Mouse (Mus musculus) spleen, adult 18-20 months (tissue): Measurements from ENCODE around the gene Gm7358.
"Not testable (repeated sequence)": the region's sequence is repeated elsewhere in the genome, so short reads cannot be mapped to it uniquely, and the experiment has no call there.

Experiments used
- DNase-seq, 2 experiments: peaks; one replicate each; pipeline ENCODE4 v3.0.0; 2022; ENCODE audit warnings: mixed read lengths in 2 of 2

Gm7358 gene

DNA sequence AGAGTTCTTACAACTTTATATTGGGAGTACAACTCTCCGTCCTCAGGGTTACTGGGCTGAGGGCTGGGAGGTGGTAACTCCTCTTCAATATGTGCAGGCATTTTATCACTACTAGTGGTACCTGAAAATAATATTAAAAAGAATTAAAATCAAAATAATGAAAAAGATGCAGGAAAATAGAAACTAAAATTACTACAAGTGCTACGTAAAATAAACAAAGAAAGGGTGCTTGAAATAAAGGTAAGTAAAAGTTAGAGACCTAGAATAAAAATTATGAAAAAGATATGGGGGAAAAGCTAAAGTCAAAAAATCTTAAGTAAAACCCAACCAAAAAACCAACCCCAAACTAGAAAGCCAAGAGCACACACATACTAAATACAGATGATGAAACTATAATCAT is at the start of gene Gm7358:
Gm7358 (minus strand) TSS at position 101 of the 400 bp plus-strand sequence.
- not testable (repeated sequence) for DNase-seq

DNA sequence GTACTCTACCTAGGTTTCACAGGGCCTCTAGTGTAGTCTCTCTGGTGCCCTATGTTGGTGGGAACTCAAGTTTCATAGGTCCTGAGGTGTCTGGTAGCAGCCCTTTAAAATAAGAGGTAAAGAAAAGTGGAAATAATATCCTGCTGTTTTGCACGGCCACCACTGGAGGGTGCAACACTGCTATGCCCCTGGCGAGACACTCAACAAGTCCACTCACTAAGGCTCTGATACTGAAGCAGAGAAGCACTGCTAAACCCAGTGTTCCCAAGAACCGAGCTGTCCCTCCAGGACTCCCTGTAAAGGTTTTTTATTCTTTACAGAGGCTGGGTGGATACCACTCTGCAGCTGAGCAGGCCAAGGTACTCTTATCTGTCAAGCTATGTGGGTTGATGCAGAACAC is 43.7 kb upstream of the Gm7358 start:
- DNase-seq: not testable (repeated sequence)

DNA sequence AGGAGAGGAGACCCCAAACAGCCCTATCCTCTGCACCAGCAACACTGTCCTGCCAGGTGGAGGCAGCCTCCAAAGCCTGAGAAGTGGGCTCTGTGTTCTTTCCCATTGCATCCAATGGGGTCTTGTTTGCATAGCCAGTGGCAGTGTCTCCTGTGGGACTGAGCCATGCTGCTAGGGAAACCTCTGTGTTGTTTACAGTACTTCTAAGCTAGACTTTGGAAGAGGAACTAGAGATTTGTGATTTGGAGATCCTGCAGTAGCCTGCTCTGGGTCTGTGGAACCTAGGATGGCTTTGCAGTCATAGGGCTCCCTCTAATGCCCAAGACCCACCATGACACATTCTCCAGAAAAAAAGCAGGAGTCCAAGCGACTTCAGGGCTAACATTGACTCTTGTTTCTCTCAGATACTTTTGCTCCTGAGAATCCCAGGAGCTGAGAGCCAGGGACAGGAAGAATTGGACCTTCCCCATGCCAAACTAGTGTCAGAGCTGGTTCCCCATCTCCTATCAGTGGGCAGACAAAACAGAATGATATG is 42.2 kb upstream of the Gm7358 start:
- not testable (repeated sequence) for DNase-seq

DNA sequence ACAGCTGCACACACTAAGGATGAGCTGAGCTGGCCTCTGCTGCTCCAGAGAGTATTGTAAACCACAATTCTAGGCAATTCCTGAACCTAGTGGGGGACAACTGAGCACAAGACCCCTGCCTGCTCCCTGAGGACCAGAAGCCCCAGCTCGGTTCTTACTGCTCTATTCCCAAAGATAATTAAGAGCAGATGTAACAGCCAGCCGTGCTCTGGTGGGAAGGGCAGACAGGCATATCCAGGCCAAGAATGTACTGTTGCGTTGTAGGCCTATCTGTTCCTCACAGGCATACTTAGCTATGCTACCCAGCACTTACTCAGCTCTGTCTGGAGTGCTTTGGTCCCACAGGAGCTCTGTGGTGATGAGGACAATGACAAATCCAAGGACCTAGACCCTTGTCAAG is 40.6 kb upstream of the Gm7358 start:
- not testable (repeated sequence) for DNase-seq

DNA sequence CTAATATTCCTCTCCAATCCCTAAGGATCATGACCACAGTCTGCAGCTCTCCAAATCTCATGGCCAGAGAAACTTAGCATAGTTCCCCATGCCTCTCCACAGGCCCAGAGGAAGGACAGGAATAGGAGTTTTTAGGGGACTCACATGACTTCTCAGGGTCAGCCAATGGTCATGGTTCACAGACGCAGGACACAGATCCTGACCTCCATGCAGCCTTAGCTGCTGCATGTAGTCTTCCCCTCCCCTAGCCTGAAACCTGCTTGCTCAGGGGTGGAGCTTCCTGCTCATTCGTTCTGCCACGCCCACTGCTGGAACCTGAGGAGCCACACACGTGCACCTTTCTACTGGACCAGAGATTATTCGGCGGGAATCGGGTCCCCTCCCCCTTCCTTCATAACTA is 34.8 kb upstream of the Gm7358 start:
- DNase-seq: not testable (repeated sequence)

DNA sequence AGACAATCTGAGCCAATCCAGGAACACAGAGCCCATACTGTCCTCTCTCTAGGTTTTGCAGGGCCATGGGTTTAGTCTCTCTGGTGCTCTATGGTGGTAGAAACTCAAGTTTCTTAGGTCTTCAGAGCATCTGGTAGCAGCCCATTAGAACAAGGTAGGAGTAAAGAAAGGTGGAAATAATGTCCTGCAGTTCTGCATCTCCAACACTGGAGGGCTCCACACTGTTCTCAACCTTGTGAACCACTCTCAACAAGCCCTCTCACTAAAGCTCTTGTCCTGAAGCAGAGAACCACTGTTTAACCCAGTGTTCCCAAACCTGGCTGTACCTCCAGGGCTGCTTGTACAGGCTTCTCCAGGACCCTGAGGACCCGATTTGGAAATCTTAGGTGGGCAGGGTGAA is 27.3 kb upstream of the Gm7358 start:
- DNase-seq: not testable (repeated sequence)

DNA sequence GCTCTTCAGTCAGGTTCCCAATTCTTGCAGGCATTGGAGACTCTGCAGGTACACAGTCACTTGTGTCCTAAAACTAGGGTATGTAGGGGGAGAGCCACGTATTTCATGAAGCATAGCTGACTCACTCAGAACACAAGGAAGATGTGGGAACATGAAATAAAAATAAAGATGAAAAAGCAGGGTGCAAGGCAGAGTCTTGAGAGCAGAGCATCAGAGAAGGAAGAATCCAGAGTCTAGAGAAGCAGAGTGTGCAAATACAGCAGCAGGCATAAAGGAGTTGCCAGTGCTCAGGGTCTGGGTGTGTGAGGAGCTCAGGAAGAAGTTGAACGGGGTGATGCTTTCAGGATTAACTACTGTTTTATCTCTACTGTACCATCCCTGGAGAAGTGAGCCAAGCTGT is 17.5 kb downstream of the Gm7358 start:
- DNase-seq: not testable (repeated sequence)

DNA sequence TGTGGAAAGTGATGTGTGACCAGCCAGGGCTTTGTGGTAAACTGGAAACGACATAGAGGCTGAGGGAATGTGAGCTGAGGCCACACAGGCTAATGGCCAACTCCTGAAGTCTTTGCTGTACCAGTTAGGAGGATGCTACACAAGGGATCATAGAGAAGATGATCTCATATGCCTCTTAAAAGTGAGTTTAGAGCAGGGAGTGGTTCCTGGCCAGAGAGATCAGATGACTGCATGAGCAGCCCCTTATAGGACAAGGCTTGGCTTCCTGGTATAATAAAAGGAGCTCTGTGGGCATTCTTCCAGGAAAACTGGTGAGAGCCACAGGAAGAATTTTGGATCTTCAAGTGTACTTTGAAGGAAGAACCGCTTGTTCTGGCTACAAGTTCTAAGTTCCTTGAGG is 22.3 kb downstream of the Gm7358 start:
- DNase-seq: not testable (repeated sequence)

DNA sequence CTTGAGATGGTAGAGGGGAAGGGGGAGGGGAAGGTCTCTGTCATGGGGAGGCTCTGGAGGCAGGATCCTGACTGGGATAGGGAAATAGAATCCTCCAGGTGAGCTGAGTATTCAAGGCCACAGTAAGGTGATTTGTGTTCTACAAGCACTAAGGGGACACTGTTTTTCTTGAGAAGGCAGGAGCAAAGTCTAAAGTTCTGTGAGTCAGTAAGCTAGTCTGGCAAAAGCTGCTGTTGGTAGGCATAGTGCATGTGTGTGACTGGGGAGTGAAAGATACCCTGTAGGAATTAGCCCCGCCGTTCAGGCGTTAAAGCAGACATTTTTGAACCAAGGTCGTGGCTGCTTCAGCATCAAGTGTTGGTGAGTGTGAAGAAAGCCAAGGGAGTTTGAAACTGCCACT is 23.2 kb downstream of the Gm7358 start:
- not testable (repeated sequence) for DNase-seq
